Mouse (Mus musculus) ES-Bruce4 (cell line): Measurements from ENCODE around the gene Cfdp1. TPM values are rescaled to one million over a fixed set of nuclear protein-coding genes. Genes with fewer than 3 reads are reported as not detected.

Source experiments
- H3K27ac ChIP-seq: 2 replicates; pipeline ENCODE4 v1.5.1; 2012; ENCODE audit warnings: low read length, inconsistent platforms; ENCODE audit not compliant: insufficient read depth
- H3K27me3 ChIP-seq: 2 replicates; pipeline ENCODE4 v1.6.1; 2012; ENCODE audit warnings: mild to moderate bottlenecking, low read length, inconsistent platforms; ENCODE audit not compliant: control insufficient read depth, poor library complexity, insufficient read depth, severe bottlenecking
- H3K36me3 ChIP-seq: 2 replicates; pipeline ENCODE4 v1.6.1; 2012; ENCODE audit warnings: inconsistent platforms, mild to moderate bottlenecking, low read length, moderate library complexity; ENCODE audit not compliant: control insufficient read depth, poor library complexity, insufficient read depth, severe bottlenecking
- H3K4me1 ChIP-seq: one replicate; pipeline ENCODE4 v1.8.1; 2011; ENCODE audit warnings: low read length; ENCODE audit not compliant: control insufficient read depth, insufficient read depth
- H3K4me3 ChIP-seq: 2 replicates; pipeline ENCODE4 v1.5.1; 2011; ENCODE audit warnings: low read depth, mild to moderate bottlenecking, low read length
- H3K9ac ChIP-seq: 2 replicates; pipeline ENCODE4 v1.6.1; 2012; ENCODE audit warnings: low read depth, mild to moderate bottlenecking, inconsistent platforms; ENCODE audit not compliant: poor library complexity, severe bottlenecking
- H3K9me3 ChIP-seq: replicated peaks from 2 replicates; pipeline ENCODE4 v1.6.1; 2012; ENCODE audit warnings: mild to moderate bottlenecking, low read length, inconsistent platforms; ENCODE audit not compliant: control insufficient read depth, poor library complexity, insufficient read depth, severe bottlenecking
- CTCF ChIP-seq: IDR thresholded peaks from one replicate; pipeline ENCODE4 v1.8.1; 2011; ENCODE audit warnings: low read depth, low read length
- EP300 ChIP-seq: IDR thresholded peaks from 2 replicates; pipeline ENCODE4 v1.6.1; 2011; ENCODE audit warnings: low read depth, low read length; ENCODE audit not compliant: insufficient read depth
- POLR2A ChIP-seq: IDR thresholded peaks from one replicate; pipeline ENCODE4 v1.8.1; 2011; ENCODE audit warnings: low read length; ENCODE audit not compliant: insufficient read depth
- polyA plus RNA-seq: library from polyadenylated mRNA; stranded (reverse); fragments of >200 nt; gene quantifications from 2 replicates; pipeline ENCODE4 v1.2.4, GENCODE M21; 2011; ENCODE audit warnings: low read depth; ENCODE audit not compliant: missing spikeins, insufficient read depth, insufficient read length

Cfdp1 gene
- polyA plus RNA-seq, 1 experiment, result 265 TPM

DNA sequence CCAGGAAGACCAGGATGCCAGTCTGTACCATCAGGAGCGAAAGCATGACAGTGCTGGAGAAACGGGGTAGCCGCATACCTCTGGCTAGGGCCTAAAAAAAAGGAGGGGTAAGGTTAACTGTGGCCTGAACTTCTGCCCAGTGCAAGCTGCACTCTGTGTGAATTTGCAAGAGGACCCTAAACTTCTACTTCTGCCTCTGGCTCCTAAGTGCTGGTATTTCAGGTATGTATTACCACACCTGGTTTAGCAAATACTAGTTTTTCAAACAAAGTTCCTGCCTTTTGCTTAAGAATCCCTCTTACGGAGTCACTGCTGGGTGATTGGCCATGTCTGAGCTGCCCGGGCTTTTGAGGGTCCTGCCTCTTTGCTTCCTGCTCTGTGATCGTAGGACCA, 36.8 kb upstream of the Cfdp1 start:
- Histone ChIP-seq H3K4me3 (peak overlapping the region; percentile 53; the same call in 1 of the 2 replicates), H3K36me3 (no peaks in the 10 kb centered on the region), H3K27ac (no peak overlapping the region), H3K9me3 (no peaks in the 10 kb centered on the region), H3K4me1 (no peaks in the 10 kb centered on the region), H3K27me3 (no peaks in the 10 kb centered on the region), H3K9ac (no peak overlapping the region)
- no peak for TF ChIP-seq POLR2A
- no peak for TF ChIP-seq EP300
- TF ChIP-seq CTCF, result no peak

DNA sequence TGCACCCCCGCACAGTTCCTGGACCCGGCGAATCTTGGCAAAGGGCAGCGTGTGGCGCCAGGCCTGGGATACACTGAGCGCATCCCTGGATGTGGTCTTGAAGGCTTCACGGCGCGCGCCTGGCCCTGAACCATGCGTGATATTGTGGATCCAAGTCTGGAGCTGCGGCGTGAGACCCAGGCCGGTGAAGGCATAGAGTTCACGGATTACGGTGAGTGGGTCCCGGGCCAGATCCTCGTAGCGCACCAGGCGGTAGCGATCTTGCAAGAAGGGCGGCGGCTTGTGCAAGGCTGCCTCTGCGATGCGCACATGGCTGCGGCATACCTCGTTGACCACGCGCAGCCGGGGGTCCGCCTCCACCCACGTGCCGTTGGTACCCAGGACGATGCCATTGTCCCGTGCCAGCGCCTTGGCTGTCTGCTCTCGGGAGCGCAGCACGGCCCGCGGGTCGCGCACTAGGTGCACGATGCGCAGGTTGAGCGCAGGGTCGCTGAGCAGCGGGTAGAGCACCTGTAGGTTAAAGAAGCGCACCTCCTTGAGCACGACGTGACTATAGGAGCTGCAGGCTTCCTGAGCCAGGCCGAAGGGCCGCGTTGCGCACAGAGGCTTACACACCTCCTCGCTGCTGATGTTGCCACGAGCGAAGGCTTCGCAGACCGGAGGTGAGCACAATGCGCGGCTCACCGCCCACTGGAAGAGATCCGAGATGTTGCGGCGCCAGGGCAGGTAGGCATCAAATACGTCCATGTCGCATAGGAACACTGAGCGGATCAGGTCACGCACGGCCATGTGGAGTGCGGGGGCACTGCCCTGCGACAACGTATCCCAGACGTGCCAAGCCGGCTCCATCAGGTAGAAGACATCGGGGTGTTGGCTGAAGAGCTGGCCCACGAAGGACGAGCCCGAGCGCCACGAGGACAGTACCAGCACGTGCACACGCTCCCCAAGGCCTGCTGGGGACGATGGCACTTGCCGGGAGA, 36.1 kb upstream of the Cfdp1 start:
- H3K4me1 ChIP-seq, result no peaks in the 10 kb centered on the region
- H3K27ac ChIP-seq, result no peak overlapping the region
- H3K27me3 ChIP-seq, result no peaks in the 10 kb centered on the region
- H3K36me3 ChIP-seq, result no peaks in the 10 kb centered on the region
- peak overlapping the region; percentile 53 for H3K4me3 ChIP-seq
- TF ChIP-seq POLR2A (no peak), EP300 (no peak), CTCF (no peak)
- H3K9ac ChIP-seq, result peak overlapping the region; percentile 8; the same call in 1 of the 2 replicates
- H3K9me3 ChIP-seq, result no peaks in the 10 kb centered on the region

DNA sequence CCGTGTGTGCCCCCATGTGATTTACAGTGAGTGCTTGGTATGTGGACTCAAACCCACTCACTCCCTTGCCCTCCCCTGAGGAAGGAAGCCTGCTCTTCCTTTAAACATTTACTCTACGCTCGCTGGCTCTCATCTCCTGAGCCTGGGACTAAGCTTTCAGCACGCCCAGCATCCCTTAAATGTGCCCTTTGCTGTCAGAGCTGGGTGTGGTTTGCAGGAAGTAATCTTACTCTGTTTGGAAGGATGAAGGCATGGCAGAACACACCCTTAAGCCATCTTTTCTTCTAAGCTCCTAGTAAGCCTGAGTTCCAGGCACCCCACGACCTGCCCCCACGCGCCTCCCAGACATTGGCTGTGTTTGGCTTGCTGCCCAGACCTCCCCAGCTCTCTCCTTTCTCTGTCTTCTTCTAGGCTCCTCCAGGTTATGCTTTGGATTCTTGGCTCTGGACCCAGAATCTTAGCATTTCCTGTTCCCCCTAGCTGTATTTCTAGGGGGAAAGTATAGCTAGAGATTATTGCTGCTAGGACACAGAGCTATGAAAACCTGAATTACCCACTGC, 34.1 kb upstream of the Cfdp1 start:
- Histone ChIP-seq H3K4me1 (no peaks in the 10 kb centered on the region), H3K9ac (no peak overlapping the region), H3K27ac (no peak overlapping the region), H3K9me3 (no peaks in the 10 kb centered on the region), H3K27me3 (no peaks in the 10 kb centered on the region), H3K4me3 (no peak overlapping the region), H3K36me3 (no peaks in the 10 kb centered on the region)
- no peak for TF ChIP-seq CTCF
- no peak for TF ChIP-seq EP300
- no peak for TF ChIP-seq POLR2A

DNA sequence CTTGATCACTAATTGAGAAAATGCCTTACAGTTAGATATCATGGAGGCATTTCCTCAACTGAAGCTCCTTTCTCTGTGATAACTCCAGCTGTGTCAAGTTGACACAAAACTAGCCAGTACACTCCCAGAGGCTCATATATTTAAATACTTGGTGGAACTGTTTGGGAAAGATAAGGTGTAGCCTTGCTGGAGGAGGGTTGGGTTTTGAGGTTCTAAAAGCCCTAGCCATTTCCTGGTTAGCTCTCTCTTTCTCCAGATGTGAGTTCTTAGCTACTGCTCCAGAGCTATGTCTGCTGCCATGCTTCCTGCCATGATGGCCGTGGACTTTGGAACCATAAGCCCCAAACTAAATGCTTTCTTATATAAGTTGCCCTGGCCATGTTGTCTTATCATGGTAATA, 33.4 kb upstream of the Cfdp1 start:
- Histone ChIP-seq H3K27me3 (no peaks in the 10 kb centered on the region), H3K9me3 (no peaks in the 10 kb centered on the region), H3K4me3 (no peak overlapping the region), H3K36me3 (no peaks in the 10 kb centered on the region), H3K4me1 (no peaks in the 10 kb centered on the region), H3K9ac (no peak overlapping the region), H3K27ac (no peak overlapping the region)
- TF ChIP-seq POLR2A (no peak), CTCF (no peak), EP300 (no peak)

DNA sequence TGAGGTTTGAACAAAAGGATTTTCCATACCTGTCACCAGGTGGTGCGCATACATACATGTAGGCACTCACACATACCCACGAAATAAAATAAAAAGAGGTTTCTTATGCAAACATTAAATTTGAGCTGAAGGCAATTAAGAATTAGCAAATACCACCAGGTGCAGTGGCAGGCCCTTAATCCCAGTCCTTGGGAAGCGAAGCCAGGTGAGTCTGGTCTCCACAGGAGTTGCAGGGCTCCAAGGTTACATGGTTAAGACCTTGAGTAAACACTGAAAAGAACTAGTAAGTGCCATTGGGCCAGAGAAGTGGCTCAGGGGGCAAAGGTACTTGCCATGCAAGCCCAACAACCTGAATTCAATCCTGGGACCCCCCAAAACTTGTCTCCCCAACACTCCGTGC, 29.5 kb upstream of the Cfdp1 start:
- H3K9ac ChIP-seq, result no peak overlapping the region
- no peaks in the 10 kb centered on the region for H3K4me1 ChIP-seq
- no peak for TF ChIP-seq POLR2A
- TF ChIP-seq EP300, result no peak
- no peak for TF ChIP-seq CTCF
- no peak overlapping the region for H3K4me3 ChIP-seq
- no peaks in the 10 kb centered on the region for H3K36me3 ChIP-seq
- no peak overlapping the region for H3K27ac ChIP-seq
- no peaks in the 10 kb centered on the region for H3K27me3 ChIP-seq
- no peaks in the 10 kb centered on the region for H3K9me3 ChIP-seq

DNA sequence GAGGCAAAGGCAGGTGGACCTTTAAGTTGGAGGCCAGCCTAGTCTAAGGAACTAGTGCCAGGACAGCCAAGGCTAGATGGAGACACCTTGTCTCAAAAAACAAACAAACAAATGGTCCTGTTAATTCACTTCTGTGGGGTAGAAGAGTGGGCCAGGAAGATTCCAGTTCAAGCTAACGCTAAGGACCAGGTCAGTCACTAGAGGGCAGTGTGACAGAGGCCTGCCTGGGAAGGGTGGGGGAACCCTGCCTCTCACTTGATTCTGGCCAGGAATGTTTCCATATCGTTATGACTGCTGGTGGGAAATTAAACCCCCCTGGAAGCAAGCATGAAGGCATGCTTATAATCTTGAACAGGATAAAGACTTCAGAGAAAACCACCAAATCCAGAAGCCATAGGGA, 27.5 kb upstream of the Cfdp1 start:
- no peaks in the 10 kb centered on the region for H3K9me3 ChIP-seq

More for the DNA sequence above, 27.5 kb upstream of the Cfdp1 start:
- Histone ChIP-seq H3K27ac (no peak overlapping the region), H3K36me3 (no peaks in the 10 kb centered on the region), H3K4me3 (no peak overlapping the region), H3K4me1 (no peaks in the 10 kb centered on the region), H3K9ac (no peak overlapping the region), H3K27me3 (no peaks in the 10 kb centered on the region)
- TF ChIP-seq POLR2A (no peak), CTCF (peak; percentile 98), EP300 (no peak)
